Mouse (Mus musculus) ES-Bruce4 (cell line): Measurements from ENCODE around the gene Clba1. TPM values are rescaled to one million over a fixed set of nuclear protein-coding genes. Genes with fewer than 3 reads are reported as not detected.
A peak's percentile ranks its signal among the peaks of the same experiment; 100 is the strongest.

Experiments used
- H3K27ac ChIP-seq: 2 replicates; pipeline ENCODE4 v1.5.1; 2012; ENCODE audit warnings: low read length, inconsistent platforms; ENCODE audit not compliant: insufficient read depth
- H3K27me3 ChIP-seq: 2 replicates; pipeline ENCODE4 v1.6.1; 2012; ENCODE audit warnings: mild to moderate bottlenecking, low read length, inconsistent platforms; ENCODE audit not compliant: control insufficient read depth, poor library complexity, insufficient read depth, severe bottlenecking
- H3K36me3 ChIP-seq: 2 replicates; pipeline ENCODE4 v1.6.1; 2012; ENCODE audit warnings: inconsistent platforms, mild to moderate bottlenecking, low read length, moderate library complexity; ENCODE audit not compliant: control insufficient read depth, poor library complexity, insufficient read depth, severe bottlenecking
- H3K4me1 ChIP-seq: one replicate; pipeline ENCODE4 v1.8.1; 2011; ENCODE audit warnings: low read length; ENCODE audit not compliant: control insufficient read depth, insufficient read depth
- H3K4me3 ChIP-seq: 2 replicates; pipeline ENCODE4 v1.5.1; 2011; ENCODE audit warnings: low read depth, mild to moderate bottlenecking, low read length
- H3K9ac ChIP-seq: 2 replicates; pipeline ENCODE4 v1.6.1; 2012; ENCODE audit warnings: low read depth, mild to moderate bottlenecking, inconsistent platforms; ENCODE audit not compliant: poor library complexity, severe bottlenecking
- H3K9me3 ChIP-seq: replicated peaks from 2 replicates; pipeline ENCODE4 v1.6.1; 2012; ENCODE audit warnings: mild to moderate bottlenecking, low read length, inconsistent platforms; ENCODE audit not compliant: control insufficient read depth, poor library complexity, insufficient read depth, severe bottlenecking
- CTCF ChIP-seq: IDR thresholded peaks from one replicate; pipeline ENCODE4 v1.8.1; 2011; ENCODE audit warnings: low read depth, low read length
- EP300 ChIP-seq: IDR thresholded peaks from 2 replicates; pipeline ENCODE4 v1.6.1; 2011; ENCODE audit warnings: low read depth, low read length; ENCODE audit not compliant: insufficient read depth
- POLR2A ChIP-seq: IDR thresholded peaks from one replicate; pipeline ENCODE4 v1.8.1; 2011; ENCODE audit warnings: low read length; ENCODE audit not compliant: insufficient read depth
- polyA plus RNA-seq: library from polyadenylated mRNA; stranded (reverse); fragments of >200 nt; gene quantifications from 2 replicates; pipeline ENCODE4 v1.2.4, GENCODE M21; 2011; ENCODE audit warnings: low read depth; ENCODE audit not compliant: missing spikeins, insufficient read depth, insufficient read length

Gene Clba1
- polyA plus RNA-seq, 1 experiment, result 7.6 TPM

GRCm38 (mm10) chr12:112819057-112819662 is 10.4 kb downstream of the Clba1 start:
- H3K4me3 ChIP-seq, result no peak overlapping the region
- H3K27ac ChIP-seq, result no peak overlapping the region
- H3K4me1 ChIP-seq, result peaks cover 5% of the 10 kb centered on the region
- TF ChIP-seq POLR2A (no peak), CTCF (no peak), EP300 (no peak)
- H3K27me3 ChIP-seq, result no peaks in the 10 kb centered on the region
- no peaks in the 10 kb centered on the region for H3K9me3 ChIP-seq
- H3K9ac ChIP-seq, result no peak overlapping the region
- peaks cover 34% of the 10 kb centered on the region for H3K36me3 ChIP-seq

GRCm38 (mm10) chr12:112820401-112820999 is 11.8 kb downstream of the Clba1 start:
- no peak overlapping the region for H3K27ac ChIP-seq
- no peak overlapping the region for H3K4me3 ChIP-seq
- no peaks in the 10 kb centered on the region for H3K27me3 ChIP-seq
- peaks cover 39% of the 10 kb centered on the region for H3K36me3 ChIP-seq
- no peak overlapping the region for H3K9ac ChIP-seq
- no peaks in the 10 kb centered on the region for H3K9me3 ChIP-seq
- peaks cover 5% of the 10 kb centered on the region for H3K4me1 ChIP-seq
- TF ChIP-seq CTCF, result no peak
- peak; percentile 49; the same call in 1 of the 2 replicates for TF ChIP-seq EP300

- H3K4me3 ChIP-seq, result no peak overlapping the region
- peaks cover 46% of the 10 kb centered on the region for H3K36me3 ChIP-seq
- TF ChIP-seq POLR2A (no peak), CTCF (no peak), EP300 (no peak)
- no peak overlapping the region for H3K27ac ChIP-seq
- no peaks in the 10 kb centered on the region for H3K9me3 ChIP-seq
- no peak overlapping the region for H3K9ac ChIP-seq
- H3K27me3 ChIP-seq, result no peaks in the 10 kb centered on the region
- peaks cover 5% of the 10 kb centered on the region for H3K4me1 ChIP-seq
These were observed 12.5 kb downstream of the Clba1 start for GRCm38 (mm10) chr12:112821216-112821615.

GRCm38 (mm10) chr12:112821974-112822373 is 13.2 kb downstream of the Clba1 start:
- H3K4me3 ChIP-seq, result no peak overlapping the region
- no peaks in the 10 kb centered on the region for H3K9me3 ChIP-seq
- peaks cover 5% of the 10 kb centered on the region for H3K4me1 ChIP-seq
- no peaks in the 10 kb centered on the region for H3K27me3 ChIP-seq
- no peak for TF ChIP-seq POLR2A
- TF ChIP-seq EP300, result no peak
- no peak for TF ChIP-seq CTCF
- peaks cover 52% of the 10 kb centered on the region for H3K36me3 ChIP-seq
- no peak overlapping the region for H3K27ac ChIP-seq
- no peak overlapping the region for H3K9ac ChIP-seq

GRCm38 (mm10) chr12:112822676-112823075 is 13.9 kb downstream of the Clba1 start:
- peaks cover 5% of the 10 kb centered on the region for H3K4me1 ChIP-seq
- H3K36me3 ChIP-seq, result peaks cover 59% of the 10 kb centered on the region

GRCm38 (mm10) chr12:112823221-112823620 is 14.5 kb downstream of the Clba1 start:
- Histone ChIP-seq H3K9me3 (no peaks in the 10 kb centered on the region), H3K27ac (peak overlapping the region; percentile 71), H3K4me1 (peaks cover 8% of the 10 kb centered on the region), H3K4me3 (no peak overlapping the region), H3K9ac (peak overlapping the region; percentile 40; the same call in 1 of the 2 replicates), H3K27me3 (no peaks in the 10 kb centered on the region), H3K36me3 (peaks cover 64% of the 10 kb centered on the region)
- TF ChIP-seq POLR2A, result no peak
- TF ChIP-seq CTCF, result no peak
- no peak for TF ChIP-seq EP300

More at GRCm38 (mm10) chr12:112822676-112823075, 13.9 kb downstream of the Clba1 start:
- Histone ChIP-seq H3K9me3 (no peaks in the 10 kb centered on the region), H3K27me3 (no peaks in the 10 kb centered on the region), H3K27ac (peak overlapping the region; percentile 30; the same call in 1 of the 2 replicates), H3K4me3 (no peak overlapping the region), H3K9ac (no peak overlapping the region)
- no peak for TF ChIP-seq CTCF
- TF ChIP-seq POLR2A, result no peak
- TF ChIP-seq EP300, result peak; percentile 63; the same call in 1 of the 2 replicates
